Mouse (Mus musculus): ENCODE data around the gene Gramd4.
"Not testable (repeated sequence)": the region's sequence is repeated elsewhere in the genome, so short reads cannot be mapped to it uniquely, and the experiment has no call there.

The Gramd4 gene

GRCm38 (mm10) chr15:86167787-86168504 lies 110.5 kb downstream of the Gramd4 start:
- no peak for DNase-seq

GRCm38 (mm10) chr15:86168505-86168867 lies 111.0 kb downstream of the Gramd4 start:
- DNase-seq = peak in 1 of 2 experiments; percentile 28

GRCm38 (mm10) chr15:86168941-86169816 lies 111.7 kb downstream of the Gramd4 start:
- no peak for DNase-seq

GRCm38 (mm10) chr15:86169817-86170110 lies 112.3 kb downstream of the Gramd4 start:
- no peak for DNase-seq

- no peak for DNase-seq
Observed at GRCm38 (mm10) chr15:86171316-86171715, 113.8 kb downstream of the Gramd4 start.

GRCm38 (mm10) chr15:86172124-86172523 lies 114.6 kb downstream of the Gramd4 start:
- no peak for DNase-seq

GRCm38 (mm10) chr15:86172526-86172925 lies 115.0 kb downstream of the Gramd4 start:
- no peak for DNase-seq

- DNase-seq = no peak
Observed at GRCm38 (mm10) chr15:86173136-86173985, 115.9 kb downstream of the Gramd4 start.

GRCm38 (mm10) chr15:86175253-86176050 lies 118.0 kb downstream of the Gramd4 start:
- no peak for DNase-seq

- no peak for DNase-seq
Observed at GRCm38 (mm10) chr15:86176166-86176565, 118.7 kb downstream of the Gramd4 start.

GRCm38 (mm10) chr15:86176771-86177702 lies 119.5 kb downstream of the Gramd4 start:
- peak in 1 of 2 experiments; percentile 34 for DNase-seq

- DNase-seq = peak; percentile 80 to 83
Observed at GRCm38 (mm10) chr15:86177703-86178251, 120.3 kb downstream of the Gramd4 start.

GRCm38 (mm10) chr15:86178594-86178993 lies 121.1 kb downstream of the Gramd4 start:
- DNase-seq = no peak

- DNase-seq = no peak
Observed at GRCm38 (mm10) chr15:86180427-86180826, 122.9 kb downstream of the Gramd4 start.

GRCm38 (mm10) chr15:86181321-86181720 lies 123.8 kb downstream of the Gramd4 start:
- DNase-seq = not testable (repeated sequence)

- peak in 1 of 2 experiments; percentile 32 for DNase-seq
Observed at GRCm38 (mm10) chr15:86181941-86182439, 124.5 kb downstream of the Gramd4 start.

- peak in 1 of 2 experiments; percentile 38 for DNase-seq
Observed at GRCm38 (mm10) chr15:86182646-86183045, 125.2 kb downstream of the Gramd4 start.

- DNase-seq = no peak
Observed at GRCm38 (mm10) chr15:86183484-86183883, 126.0 kb downstream of the Gramd4 start.

- DNase-seq = peak in 1 of 2 experiments; percentile 29
Observed at GRCm38 (mm10) chr15:86184071-86184470, 126.6 kb downstream of the Gramd4 start.
